Mouse (Mus musculus) MN1 (cell line): ENCODE data around the gene Wipf1.
"Not testable (repeated sequence)": the region's sequence is repeated elsewhere in the genome, so short reads cannot be mapped to it uniquely, and the experiment has no call there.

Source experiments
- DNase-seq: peaks from one replicate; pipeline ENCODE4 v3.0.0-alpha.2; 2016; ENCODE audit warnings: low spot score

Wipf1 gene

DNA sequence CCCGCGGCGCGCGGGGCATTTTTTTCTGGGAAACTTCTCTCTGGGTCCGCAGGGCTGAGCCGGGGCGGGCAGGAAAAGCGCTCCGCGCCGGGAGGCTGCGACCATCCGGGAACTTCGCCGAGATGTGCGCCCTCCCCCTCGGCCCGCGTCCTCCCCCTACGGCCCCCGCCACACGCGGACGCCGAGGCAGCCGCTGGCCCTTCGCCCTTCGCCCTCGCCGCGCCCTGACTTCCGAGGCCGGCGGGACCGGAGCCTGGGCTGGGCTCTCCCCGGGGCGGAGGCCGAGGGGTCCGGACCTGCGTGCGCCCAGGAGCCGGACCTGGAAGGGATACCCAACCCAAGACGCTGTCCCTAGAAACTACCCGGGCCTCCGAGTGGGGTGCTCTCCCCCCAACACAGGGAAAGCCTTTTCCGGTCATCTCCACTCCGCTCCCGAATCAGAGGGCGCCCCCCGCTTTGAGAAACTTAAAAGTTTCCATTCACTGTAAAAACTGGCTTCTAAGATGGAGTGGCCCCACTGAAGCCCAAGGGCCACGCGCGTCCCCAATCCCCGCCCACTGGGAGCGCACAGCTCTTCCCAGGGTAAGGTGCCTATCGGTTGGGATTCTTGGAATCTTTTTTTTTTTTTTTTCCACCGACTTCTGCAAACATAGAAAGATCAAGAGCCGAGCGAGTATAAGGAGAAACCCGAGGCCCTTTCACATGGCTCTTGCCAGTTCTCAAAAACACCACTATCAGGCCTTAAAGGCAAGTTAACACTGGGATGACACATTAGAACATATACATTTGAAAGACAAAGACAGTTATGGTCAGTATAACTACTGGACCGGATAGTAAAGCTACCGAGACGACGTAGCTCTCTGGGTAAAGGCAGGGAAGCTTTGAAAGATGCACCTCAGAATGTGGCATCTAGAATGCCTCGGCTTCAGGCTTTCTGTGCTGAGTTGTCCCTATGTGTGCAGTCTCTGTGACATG lies at the start of gene Wipf1:
TSS of gene Wipf1 (minus strand) at position 379 of the 975 bp plus-strand sequence.
- no peak for DNase-seq

DNA sequence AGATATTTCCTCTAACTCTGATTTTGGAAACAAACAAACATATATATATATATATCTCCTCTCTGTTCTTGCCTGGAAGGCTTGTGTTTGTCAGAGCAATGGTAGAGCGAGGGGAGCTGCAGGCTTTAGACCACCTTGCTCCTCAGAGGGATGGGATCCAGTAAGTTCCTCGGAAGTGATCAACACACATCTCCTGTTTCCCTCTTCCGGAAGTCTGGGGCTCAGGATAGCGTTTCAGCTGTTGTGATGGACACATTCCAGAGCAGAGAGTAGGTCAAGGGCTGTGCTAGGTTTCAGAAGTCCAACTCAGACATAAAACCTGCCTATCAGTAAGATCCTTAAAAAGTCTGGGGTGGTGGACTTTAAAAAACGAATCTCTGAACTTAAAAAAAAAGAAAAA lies 49.6 kb upstream of the Wipf1 start:
- no peak for DNase-seq

DNA sequence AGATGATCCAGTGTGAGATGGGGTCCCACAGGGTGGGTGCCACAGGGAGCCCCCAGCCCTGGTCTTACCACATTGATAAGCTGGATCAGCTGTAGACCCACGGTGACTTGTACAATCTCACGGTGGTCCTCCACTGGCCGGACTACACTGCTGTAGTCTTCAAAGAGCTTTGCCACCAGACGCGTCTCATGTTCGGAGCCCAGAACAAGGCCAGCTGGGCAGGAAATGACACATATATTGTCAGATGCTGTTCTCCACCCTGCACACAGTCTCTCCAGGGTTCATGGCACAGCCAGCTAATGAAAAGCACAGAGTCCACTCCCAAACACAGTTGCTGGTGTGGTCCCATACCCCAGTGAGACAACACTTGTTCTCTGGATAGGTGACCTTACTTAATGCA lies 44.9 kb upstream of the Wipf1 start:
- no peak for DNase-seq

DNA sequence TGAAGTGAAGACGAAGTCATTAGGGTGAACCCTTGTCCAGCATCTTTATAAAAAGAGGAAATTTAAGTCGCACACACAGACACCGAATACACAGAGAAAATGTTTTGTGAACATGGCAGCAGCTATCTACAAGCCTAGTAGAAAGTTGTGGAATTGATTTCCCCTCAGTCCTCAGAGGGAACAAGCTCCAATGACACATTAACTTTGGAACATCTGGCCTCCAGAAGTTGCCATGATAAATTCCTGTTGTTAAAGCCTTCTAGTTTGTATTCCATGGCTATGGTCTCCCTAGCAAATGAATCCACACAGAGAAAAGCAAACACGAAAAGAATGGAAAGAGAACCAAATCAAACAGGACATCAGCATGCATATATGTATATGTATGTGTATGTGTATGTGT lies 44.0 kb upstream of the Wipf1 start:
- DNase-seq, result no peak

DNA sequence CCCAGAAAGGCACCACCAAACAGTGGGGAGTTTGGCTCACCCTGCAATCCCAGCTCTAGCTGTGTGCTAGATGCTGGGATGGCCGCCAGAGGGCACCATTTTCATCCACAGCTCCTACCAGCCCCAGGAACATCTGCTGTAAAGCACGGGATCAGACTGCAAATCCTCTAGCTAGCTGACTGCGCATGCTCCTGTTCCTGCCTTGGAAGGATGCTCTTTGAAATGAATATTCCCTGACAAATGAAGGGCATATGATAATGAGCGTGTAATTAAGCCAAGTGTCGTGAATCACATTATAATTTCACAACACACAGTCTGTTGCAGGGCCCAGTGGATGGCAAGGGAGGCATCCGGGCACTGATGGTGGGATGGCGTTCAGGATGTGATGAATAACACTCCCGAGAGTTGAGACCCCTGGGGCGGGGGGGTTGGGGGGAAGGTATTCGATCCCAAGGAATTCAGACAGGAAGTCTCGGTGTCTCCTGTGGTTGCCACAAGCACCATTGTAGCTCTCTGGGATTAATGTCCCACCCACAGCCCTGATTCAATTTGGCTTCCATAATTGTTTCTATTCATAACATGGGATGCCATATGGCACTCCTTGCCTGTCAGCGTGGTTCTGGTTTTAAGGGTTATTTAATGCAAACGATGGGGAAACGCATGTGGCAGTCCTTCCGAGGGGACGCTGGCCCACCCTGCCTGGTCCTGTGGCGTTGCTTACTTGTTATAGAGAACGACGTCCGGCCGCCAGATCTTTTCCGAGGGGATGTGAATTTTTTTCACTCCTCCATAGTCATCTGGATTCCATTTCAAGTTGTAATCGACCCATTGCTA lies 43.2 kb upstream of the Wipf1 start:
- DNase-seq, result peak; percentile 90

DNA sequence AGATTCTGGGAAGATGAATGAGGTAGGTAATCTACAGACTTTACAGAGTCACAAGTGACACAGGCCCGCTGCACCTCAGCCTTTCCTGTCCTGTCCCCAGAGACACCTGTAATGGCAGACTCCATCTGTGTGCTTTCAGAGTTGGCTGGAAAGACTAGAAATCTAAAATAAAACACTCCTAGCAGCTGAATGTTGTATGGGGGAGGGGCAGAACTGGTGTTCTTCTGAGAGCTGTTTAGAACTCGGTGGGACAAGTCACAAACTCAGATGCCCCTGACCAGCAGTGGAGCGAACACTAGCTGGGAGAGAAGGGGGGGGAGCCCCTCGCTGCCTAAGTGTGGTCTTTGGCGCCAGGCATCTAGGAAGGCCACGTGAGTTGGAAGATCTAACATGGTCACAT lies 42.4 kb upstream of the Wipf1 start:
- no peak for DNase-seq

DNA sequence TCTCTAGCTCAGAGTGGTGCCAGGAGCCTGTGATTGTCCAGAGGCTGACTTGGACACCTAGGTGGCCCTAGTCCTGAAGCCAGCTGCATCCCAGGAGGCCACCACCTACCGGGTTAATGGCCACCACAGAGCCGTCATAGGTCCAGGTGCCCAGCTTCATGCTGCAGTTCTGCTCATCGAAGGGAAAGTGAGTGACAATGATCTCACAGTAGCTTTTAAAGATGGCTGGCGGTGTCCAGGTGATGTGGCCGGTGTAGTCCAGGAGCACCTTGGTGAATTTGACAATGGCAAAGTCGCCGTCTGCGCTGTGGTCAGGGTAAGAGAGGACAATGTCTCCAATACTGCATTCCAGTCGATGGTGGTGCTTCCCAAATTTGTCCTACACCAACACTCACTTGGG lies 41.8 kb upstream of the Wipf1 start:
- DNase-seq, result no peak

DNA sequence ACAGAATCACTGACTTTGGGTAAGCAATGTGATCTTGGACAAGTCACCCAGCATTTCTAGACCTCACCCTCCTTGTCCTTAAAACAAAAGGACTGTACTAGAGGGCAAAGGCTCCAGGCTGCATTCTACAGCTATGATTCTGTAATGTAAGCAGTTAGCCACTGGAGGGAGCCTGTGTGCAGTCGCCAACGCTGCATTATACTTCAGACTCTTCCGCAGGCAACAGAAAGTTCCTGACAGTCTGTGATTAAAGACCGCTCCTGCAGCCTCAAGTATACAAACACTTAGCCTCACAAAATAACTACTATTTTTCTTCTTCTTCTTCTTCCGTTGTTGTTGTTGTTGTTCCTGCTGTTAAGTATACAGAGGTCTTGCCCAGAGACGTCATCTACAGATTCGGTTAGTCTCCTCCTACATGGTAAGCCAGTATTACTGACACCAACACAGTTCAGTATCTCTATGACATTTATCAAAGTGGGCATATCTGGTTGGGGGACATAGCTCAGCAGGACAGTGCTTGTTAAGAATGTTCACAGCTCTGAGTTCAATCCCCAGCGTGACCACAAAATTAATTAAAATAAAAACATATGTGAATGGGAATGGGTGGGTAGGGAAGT lies 37.6 kb upstream of the Wipf1 start:
- DNase-seq, result peak; percentile 72

DNA sequence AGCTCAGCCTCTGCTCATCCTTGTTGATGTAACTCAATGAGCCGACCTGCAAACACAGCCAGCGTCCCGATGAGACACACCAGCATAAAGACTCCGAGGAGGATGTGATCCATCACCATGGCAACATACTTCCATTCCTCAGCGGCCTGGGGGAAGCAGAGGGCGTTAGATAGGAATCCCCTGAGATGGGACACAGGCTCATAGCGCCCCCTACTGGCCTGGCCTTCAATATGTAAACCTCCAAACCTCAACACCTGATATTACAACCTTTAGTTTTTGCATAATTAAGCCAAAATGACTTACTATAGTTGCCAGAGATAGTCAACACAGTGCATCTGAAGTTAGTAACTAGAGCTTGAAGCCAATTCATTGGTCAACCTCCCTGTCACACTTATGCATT lies 36.6 kb upstream of the Wipf1 start:
- DNase-seq, result peak; percentile 19

DNA sequence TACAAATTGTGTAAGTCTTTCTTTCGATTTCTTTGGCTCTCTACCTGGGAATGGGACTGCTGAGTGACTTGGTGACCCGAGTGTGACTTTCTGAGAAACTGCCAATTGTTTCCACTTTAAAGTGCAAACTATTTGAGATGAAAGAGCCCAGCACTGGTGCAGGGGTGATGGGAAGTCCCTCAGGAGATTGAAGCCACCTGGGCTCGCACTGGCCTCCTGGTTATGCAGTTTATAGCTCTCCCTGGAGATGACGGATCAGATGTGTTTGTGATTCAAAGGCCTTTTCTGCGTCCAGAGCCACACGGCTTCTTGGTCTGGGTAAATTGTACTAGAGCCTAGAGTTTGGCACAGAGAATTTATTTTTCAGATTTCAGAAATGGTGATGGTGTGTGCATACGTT lies 34.2 kb upstream of the Wipf1 start:
- DNase-seq, result no peak

DNA sequence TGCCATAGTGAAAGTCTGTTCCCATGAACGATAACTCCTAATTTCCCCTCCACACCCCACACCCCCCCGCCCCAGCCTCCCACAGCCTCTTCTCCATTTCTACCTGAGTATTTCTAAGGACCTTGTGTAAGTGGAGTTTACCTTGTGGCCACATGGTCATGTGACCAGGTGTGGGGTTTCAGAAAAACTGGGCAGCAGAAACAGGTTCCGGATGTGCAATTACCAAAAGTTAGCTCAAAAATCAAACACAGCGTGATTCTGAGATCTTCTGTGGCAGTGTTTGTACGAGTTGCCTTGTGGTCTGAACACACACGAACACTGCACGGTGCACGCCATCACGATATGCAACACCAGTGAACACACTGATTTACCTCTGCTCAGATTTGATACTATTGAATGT lies 33.1 kb upstream of the Wipf1 start:
- DNase-seq, result no peak

DNA sequence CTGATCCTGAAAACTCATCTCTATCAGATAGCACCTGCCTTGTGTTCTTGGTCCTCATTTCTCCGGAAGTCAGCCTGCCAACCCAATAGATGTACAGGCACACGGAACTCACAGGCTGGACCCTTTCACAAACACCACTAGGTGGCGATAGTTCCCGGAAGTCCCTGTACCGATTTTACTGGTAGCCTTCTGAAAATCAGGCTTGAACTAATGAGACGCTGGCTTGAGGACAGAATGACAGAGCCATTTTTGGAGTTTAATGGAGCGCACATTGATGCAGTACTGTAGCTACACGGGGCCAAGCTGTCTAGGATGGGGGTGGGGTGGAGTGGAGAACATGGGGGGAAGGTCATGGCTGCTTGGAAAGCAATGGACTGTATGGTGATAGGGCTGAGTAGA lies 32.1 kb upstream of the Wipf1 start:
- no peak for DNase-seq

DNA sequence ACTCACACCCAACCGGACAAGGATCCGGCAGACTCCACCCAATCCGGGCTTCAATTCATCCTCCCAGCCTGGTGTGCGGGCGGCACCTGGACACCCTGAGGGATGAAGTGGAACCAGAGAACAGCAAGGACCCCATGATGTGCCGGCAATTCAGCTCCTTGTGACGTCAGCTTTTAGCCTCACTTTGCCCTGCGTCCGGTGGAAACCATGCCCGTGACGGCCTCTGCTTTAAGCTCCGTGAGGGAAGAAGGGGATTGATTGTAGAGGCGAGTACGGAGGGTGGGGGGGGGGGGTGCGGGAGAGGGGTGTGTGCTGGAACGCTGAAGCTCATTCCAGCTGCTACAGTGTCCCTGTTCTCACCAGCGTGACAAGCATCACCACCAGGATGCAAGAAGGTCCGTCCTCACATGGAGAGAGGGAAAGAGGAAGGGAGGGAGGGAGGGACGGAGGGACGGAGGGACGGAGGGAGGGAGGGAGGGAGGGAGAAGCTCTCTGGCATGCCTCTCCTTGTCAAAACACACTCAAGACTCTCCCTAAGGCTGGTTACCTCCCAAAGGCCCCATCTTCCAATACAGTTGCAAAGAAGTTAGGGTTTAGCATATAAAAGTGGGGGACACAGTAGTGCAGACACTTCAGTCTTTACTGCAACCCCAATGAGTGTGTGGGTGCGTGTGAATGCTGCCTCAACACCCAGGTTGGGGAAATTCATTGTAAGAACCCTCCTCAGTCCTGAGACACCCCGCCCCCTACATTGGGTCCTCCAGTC lies 31.5 kb upstream of the Wipf1 start:
- DNase-seq, result no peak

DNA sequence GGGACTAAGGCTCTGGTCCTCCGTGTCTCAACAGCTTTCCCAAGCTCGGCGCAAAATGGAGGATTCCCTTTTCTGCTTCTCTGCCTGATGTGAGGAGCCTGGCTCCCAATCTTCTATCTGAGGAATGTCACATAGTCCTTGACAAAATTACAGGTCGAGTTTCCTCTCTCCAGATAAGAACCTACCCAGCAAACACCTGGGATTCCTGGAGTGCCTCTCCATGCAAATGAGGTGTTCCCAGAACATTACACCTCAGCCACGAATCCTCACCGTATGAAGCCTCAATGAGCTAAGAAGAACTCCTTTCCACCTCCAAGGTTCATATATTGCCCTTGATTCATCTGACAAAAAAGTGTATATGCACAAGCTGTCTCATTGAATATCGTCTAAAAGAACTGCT lies 30.9 kb upstream of the Wipf1 start:
- no peak for DNase-seq

DNA sequence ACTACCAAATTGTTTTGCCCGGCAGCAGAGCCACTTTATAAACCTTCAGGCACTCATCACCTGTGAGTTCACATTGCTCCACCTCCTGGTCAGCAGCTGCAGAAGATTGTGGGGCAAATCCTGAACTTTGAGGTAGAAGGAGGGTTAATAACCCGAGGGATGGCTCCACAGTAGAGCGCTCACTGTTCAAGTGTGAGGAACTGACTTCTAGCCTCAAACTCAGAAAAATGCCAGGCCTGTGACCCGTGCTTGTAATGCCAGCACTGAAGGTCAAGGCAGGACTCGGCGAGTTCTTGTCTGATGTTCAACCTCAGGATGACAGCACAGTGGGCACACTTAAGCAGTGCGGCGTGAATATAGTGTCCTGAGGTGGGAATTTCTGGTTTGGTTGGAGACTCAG lies 28.4 kb upstream of the Wipf1 start:
- no peak for DNase-seq

DNA sequence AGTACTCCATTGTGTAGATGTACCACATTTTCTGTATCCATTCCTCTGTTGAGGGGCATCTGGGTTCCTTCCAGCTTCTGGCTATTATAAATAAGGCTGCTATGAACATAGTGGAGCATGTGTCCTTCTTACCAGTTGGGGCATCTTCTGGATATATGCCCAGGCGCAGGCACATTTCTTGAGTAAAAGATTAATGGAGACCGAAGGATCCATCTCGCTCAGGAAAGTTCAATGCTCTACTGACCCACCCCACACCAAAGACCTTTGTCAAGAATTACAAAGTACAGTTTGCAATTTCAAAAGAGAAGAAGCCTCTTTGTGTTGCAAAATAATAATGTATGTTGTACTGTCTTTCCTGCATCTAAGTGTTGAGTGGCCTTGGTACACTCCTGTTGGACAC lies 27.5 kb upstream of the Wipf1 start:
- DNase-seq, result not testable (repeated sequence)

DNA sequence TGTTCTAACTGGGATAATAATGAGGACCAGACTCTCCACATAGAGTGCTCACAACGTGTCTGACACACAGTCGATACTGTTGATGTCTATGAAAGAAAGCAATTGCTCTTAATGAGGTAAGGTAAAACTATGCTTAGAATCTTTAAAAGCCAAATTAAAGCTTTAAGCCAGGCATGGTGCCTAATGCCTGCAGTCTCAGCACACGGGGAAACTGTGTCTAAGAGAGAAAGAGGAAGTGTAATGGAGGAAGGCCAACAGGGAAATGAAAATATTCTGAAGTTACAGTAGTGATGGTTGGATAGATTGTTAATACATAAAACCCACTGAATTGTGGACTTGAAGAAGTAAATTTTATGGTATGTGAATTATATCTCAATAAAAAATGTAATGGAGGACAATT lies 24.9 kb upstream of the Wipf1 start:
- no peak for DNase-seq

DNA sequence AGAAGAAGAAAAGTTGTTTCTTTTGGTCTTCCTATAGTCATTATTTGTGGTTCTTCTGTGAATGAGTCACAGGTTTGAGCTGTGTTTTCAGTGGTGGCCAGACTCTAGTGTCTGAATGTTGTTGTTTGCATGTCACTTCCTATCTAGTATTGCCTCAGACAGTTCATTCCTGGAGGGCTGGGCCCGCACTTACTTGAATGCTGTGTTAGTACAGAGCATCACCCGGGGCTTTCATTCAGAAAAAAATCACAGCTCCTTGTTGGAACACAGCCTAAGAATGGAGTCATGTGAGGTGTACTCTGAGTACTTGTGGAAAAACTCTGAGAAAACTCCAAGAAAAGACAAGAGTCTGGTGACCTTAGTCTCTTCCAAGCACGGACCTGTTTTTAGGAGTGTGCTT lies 23.4 kb upstream of the Wipf1 start:
- DNase-seq, result no peak

DNA sequence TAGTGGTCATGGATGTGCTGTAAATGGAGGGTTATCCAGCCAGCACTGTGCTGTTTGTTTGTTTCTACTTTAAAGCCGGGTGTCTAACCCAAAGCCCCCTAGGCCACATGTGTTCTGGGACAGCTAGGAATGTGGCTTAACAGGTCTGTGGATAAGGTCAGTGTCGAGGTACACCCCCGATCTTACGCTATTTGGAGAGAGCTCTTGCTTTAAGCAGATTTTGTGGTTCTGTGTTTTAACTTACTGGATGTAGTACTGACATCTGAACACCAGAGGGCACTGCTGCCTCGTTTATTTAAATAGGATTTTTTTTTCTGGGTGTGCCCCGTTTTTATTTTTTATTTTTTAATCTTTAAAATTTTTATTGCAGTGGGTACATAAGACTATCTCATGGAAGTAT lies 21.2 kb upstream of the Wipf1 start:
- peak; percentile 53 for DNase-seq

DNA sequence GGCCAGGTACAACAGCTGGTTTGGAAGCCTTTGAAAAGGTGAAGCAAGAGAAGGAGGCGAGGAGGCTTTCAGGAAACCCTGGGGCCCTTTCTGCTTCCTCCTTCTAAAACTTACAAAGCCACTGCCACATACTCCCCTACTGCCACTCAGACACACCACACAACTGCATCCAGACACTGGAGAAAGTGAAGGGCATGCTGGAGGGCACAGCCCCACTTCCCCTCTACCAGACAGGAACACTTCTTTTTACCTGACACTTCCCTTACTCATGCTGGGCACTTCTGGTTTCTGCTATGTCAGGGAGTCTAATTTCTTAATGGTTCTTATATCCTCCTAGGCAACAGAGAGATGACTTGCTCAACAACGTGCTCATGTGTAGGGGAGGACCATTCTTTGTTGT lies 19.0 kb upstream of the Wipf1 start:
- DNase-seq, result no peak

DNA sequence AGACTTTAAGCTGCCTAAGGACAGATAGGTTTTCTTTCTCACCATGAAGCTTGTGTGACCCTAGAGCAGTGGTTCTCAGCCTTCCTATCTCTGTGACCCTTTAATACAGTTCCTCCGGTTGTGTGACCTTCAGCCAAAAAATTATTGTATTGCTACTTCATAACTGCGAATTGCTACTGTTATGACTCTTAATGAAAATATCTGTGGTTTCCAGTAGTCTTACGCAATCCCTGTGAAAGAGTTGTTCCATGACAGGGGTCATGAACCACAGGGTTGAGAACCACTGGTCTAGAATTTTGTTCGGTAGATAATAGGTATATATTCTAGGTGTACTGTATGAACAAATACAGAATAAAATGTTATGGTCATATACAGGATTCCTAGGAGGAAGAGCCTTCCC lies 17.7 kb upstream of the Wipf1 start:
- no peak for DNase-seq

DNA sequence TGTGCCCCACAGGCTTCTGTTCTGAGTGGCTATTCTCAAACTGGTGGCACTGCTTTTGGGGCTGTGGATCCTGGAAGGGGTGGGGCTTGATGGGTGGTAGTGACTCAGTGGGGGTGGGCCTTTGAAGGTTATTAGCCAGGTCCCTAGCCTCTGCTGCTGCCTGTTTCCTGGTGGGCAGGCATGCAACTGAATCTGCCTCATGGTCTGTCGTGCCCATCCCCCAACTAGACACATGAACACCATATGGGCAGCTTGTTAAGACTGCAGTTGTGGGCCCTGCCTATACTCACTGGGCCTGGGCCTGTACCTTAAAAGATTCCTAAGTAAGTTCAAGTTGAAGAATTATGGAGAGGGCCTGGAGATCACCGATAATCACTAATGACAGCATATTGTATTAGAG lies 16.0 kb upstream of the Wipf1 start:
- DNase-seq, result no peak
